Mouse (Mus musculus): ENCODE data around the gene Emc9. TPM values are rescaled to one million over a fixed set of nuclear protein-coding genes. Genes with fewer than 3 reads are reported as not detected.

Gene Emc9
- total and polyA plus RNA-seq, 3 experiments, result 24.5 to 59.2 (median 38.4) TPM

GRCm38 (mm10) chr14:55560202-55561073, 24.7 kb downstream of the Emc9 start, which contains the start of gene A730061H03Rik:
Gene A730061H03Rik, minus strand, starts transcription at chr14:55560406.
- peak; percentile 99 for DNase-seq

- peak; percentile 94 for DNase-seq
Observed at GRCm38 (mm10) chr14:55559799-55560201, 25.3 kb downstream of the Emc9 start, which contains the start of gene Dcaf11. Gene Dcaf11, plus strand, starts transcription at chr14:55560006.

GRCm38 (mm10) chr14:55558740-55559448, 26.2 kb downstream of the Emc9 start:
- DNase-seq, result no peak

GRCm38 (mm10) chr14:55557587-55557986, 27.5 kb downstream of the Emc9 start:
- DNase-seq, result no peak

GRCm38 (mm10) chr14:55557003-55557402, 28.1 kb downstream of the Emc9 start:
- DNase-seq, result peak; percentile 77

GRCm38 (mm10) chr14:55555788-55556187, 29.3 kb downstream of the Emc9 start:
- DNase-seq, result no peak

GRCm38 (mm10) chr14:55554635-55555034, 30.5 kb downstream of the Emc9 start:
- DNase-seq, result no peak

GRCm38 (mm10) chr14:55551794-55552193, 33.3 kb downstream of the Emc9 start:
- no peak for DNase-seq

- DNase-seq, result no peak
Observed at GRCm38 (mm10) chr14:55551347-55551746, 33.8 kb downstream of the Emc9 start.

GRCm38 (mm10) chr14:55550191-55550590, 34.9 kb downstream of the Emc9 start:
- no peak for DNase-seq

GRCm38 (mm10) chr14:55544334-55544733, 40.8 kb downstream of the Emc9 start:
- DNase-seq, result no peak

GRCm38 (mm10) chr14:55542268-55542667, 42.8 kb downstream of the Emc9 start:
- DNase-seq, result no peak

GRCm38 (mm10) chr14:55540787-55541321, 44.2 kb downstream of the Emc9 start:
- peak; percentile 84 for DNase-seq

GRCm38 (mm10) chr14:55540067-55540786, 44.9 kb downstream of the Emc9 start, which contains the start of gene Pck2:
Gene Pck2, plus strand, starts transcription at chr14:55540266.
- peak; percentile 96 for DNase-seq

GRCm38 (mm10) chr14:55536116-55536745, 48.9 kb downstream of the Emc9 start:
- DNase-seq, result peak; percentile 50

Other genes with a start within 250 kb of the Emc9 start
Only the 30 nearest of the 31 such genes appear.
- 100 to 1,000 TPM in 1 of 2 experiments, 10 to 100 TPM in 1; 80.6 to 110 TPM for gene Dhrs4, start 106.5 kb downstream of the Emc9 start, total RNA-seq (2021)
- gene Dhrs4, start 106.5 kb downstream of the Emc9 start, polyA plus RNA-seq (2012; rRNA removed), result 40.9 and 44.7 TPM in 2 replicates
- gene Carmil3, start 94.7 kb downstream of the Emc9 start, total RNA-seq (2021), result 1 to 10 TPM; 4.8 to 5.4 TPM
- gene Carmil3, start 94.7 kb downstream of the Emc9 start, polyA plus RNA-seq (2012; rRNA removed), result 11.0 and 14.8 TPM in 2 replicates
- not detected for gene Cpne6, start 74.9 kb downstream of the Emc9 start, total RNA-seq (2021)
- gene Cpne6, start 74.9 kb downstream of the Emc9 start, polyA plus RNA-seq (2012; rRNA removed), result 0.13 and 0.33 TPM in 2 replicates
- not detected for gene Nrl, start 60.3 kb downstream of the Emc9 start, total RNA-seq (2021)
- gene Nrl, start 60.3 kb downstream of the Emc9 start, polyA plus RNA-seq (2012; rRNA removed), result not detected in 2 replicates
- 10 to 100 TPM; 21.3 to 28.6 TPM for gene Pck2, start 45.0 kb downstream of the Emc9 start, total RNA-seq (2021)
- 47.7 and 50.9 TPM in 2 replicates for gene Pck2, start 45.0 kb downstream of the Emc9 start, polyA plus RNA-seq (2012; rRNA removed)
- 100 to 1,000 TPM; 102 to 157 TPM for gene Dcaf11, start 25.3 kb downstream of the Emc9 start, total RNA-seq (2021)
- 107 and 139 TPM in 2 replicates for gene Dcaf11, start 25.3 kb downstream of the Emc9 start, polyA plus RNA-seq (2012; rRNA removed)
- 1 to 10 TPM in 1 of 2 experiments, not detected in 1; 1.2 TPM for gene A730061H03Rik, start 24.9 kb downstream of the Emc9 start, total RNA-seq (2021)
- gene A730061H03Rik, start 24.9 kb downstream of the Emc9 start, polyA plus RNA-seq (2012; rRNA removed), result 3.8 and 4.2 TPM in 2 replicates
- gene Fitm1, start 9.7 kb downstream of the Emc9 start, total RNA-seq (2021), result 1 to 10 TPM in 1 of 2 experiments, under 1 TPM in 1; 0.41 to 1.5 TPM
- 3.8 and 5.6 TPM in 2 replicates for gene Fitm1, start 9.7 kb downstream of the Emc9 start, polyA plus RNA-seq (2012; rRNA removed)
- gene Psme1, start 7.2 kb downstream of the Emc9 start, total RNA-seq (2021), result 100 to 1,000 TPM; 207 to 360 TPM
- gene Psme1, start 7.2 kb downstream of the Emc9 start, polyA plus RNA-seq (2012; rRNA removed), result 87.3 and 96.4 TPM in 2 replicates
- 100 to 1,000 TPM; 329 to 332 TPM for gene Psme2, start 5.8 kb upstream of the Emc9 start, total RNA-seq (2021)
- 49.2 and 65.1 TPM in 2 replicates for gene Psme2, start 5.8 kb upstream of the Emc9 start, polyA plus RNA-seq (2012; rRNA removed)
- gene Rnf31, start 6.4 kb upstream of the Emc9 start, total RNA-seq (2021), result 10 to 100 TPM; 30.8 to 36.6 TPM
- 37.2 and 38.9 TPM in 2 replicates for gene Rnf31, start 6.4 kb upstream of the Emc9 start, polyA plus RNA-seq (2012; rRNA removed)
- 10 to 100 TPM; 18.0 to 23.6 TPM for gene Irf9, start 18.3 kb upstream of the Emc9 start, total RNA-seq (2021)
- 76.9 and 100 TPM in 2 replicates for gene Irf9, start 18.3 kb upstream of the Emc9 start, polyA plus RNA-seq (2012; rRNA removed)
- gene Rec8, start 32.7 kb upstream of the Emc9 start, total RNA-seq (2021), result 10 to 100 TPM in 1 of 2 experiments, 1 to 10 TPM in 1; 7.5 to 10.4 TPM
- 15.9 and 18.4 TPM in 2 replicates for gene Rec8, start 32.7 kb upstream of the Emc9 start, polyA plus RNA-seq (2012; rRNA removed)
- 100 to 1,000 TPM; 126 to 136 TPM for gene Ipo4, start 50.7 kb upstream of the Emc9 start, total RNA-seq (2021)
- 86.6 and 132 TPM in 2 replicates for gene Ipo4, start 50.7 kb upstream of the Emc9 start, polyA plus RNA-seq (2012; rRNA removed)
- 1 to 10 TPM in 1 of 2 experiments, not detected in 1; 3.9 TPM for gene Gm49378, start 52.6 kb upstream of the Emc9 start, total RNA-seq (2021)
- 30.0 and 40.2 TPM in 2 replicates for gene Gm49378, start 52.6 kb upstream of the Emc9 start, polyA plus RNA-seq (2012; rRNA removed)
- gene Tm9sf1, start 58.5 kb upstream of the Emc9 start, total RNA-seq (2021), result 10 to 100 TPM; 76.7 to 86.1 TPM
- 128 and 151 TPM in 2 replicates for gene Tm9sf1, start 58.5 kb upstream of the Emc9 start, polyA plus RNA-seq (2012; rRNA removed)
- 1 to 10 TPM; 1.2 to 1.5 TPM for gene Tssk4, start 64.9 kb upstream of the Emc9 start, total RNA-seq (2021)
- 0.52 and 0.59 TPM in 2 replicates for gene Tssk4, start 64.9 kb upstream of the Emc9 start, polyA plus RNA-seq (2012; rRNA removed)
- gene Mdp1, start 75.2 kb upstream of the Emc9 start, total RNA-seq (2021), result 10 to 100 TPM; 57.9 to 58.2 TPM
- 13.8 and 17.9 TPM in 2 replicates for gene Mdp1, start 75.2 kb upstream of the Emc9 start, polyA plus RNA-seq (2012; rRNA removed)
- 10 to 100 TPM; 23.1 to 28.5 TPM for gene Gmpr2, start 86.6 kb upstream of the Emc9 start, total RNA-seq (2021)
- gene Gmpr2, start 86.6 kb upstream of the Emc9 start, polyA plus RNA-seq (2012; rRNA removed), result 10.0 and 12.4 TPM in 2 replicates
- 100 to 1,000 TPM; 352 to 392 TPM for gene Nedd8, start 86.8 kb upstream of the Emc9 start, total RNA-seq (2021)
- gene Nedd8, start 86.8 kb upstream of the Emc9 start, polyA plus RNA-seq (2012; rRNA removed), result 214 and 281 TPM in 2 replicates
- gene Tinf2, start 96.5 kb upstream of the Emc9 start, total RNA-seq (2021), result 10 to 100 TPM; 29.6 to 35.8 TPM
- 10.2 and 11.9 TPM in 2 replicates for gene Tinf2, start 96.5 kb upstream of the Emc9 start, polyA plus RNA-seq (2012; rRNA removed)
- under 1 TPM; 0.23 to 0.45 TPM for gene Tgm1, start 128.6 kb upstream of the Emc9 start, total RNA-seq (2021)
- 0.27 and 0.28 TPM in 2 replicates for gene Tgm1, start 128.6 kb upstream of the Emc9 start, polyA plus RNA-seq (2012; rRNA removed)
- 10 to 100 TPM; 20.2 to 20.4 TPM for gene Rabggta, start 137.0 kb upstream of the Emc9 start, total RNA-seq (2021)
- 39.5 and 44.7 TPM in 2 replicates for gene Rabggta, start 137.0 kb upstream of the Emc9 start, polyA plus RNA-seq (2012; rRNA removed)
- 10 to 100 TPM; 70.7 to 93.5 TPM for gene Dhrs1, start 160.4 kb upstream of the Emc9 start, total RNA-seq (2021)
- 49.6 and 68.1 TPM in 2 replicates for gene Dhrs1, start 160.4 kb upstream of the Emc9 start, polyA plus RNA-seq (2012; rRNA removed)
- 10 to 100 TPM; 17.6 to 17.7 TPM for gene Nop9, start 160.4 kb upstream of the Emc9 start, total RNA-seq (2021)
- 9.2 and 9.9 TPM in 2 replicates for gene Nop9, start 160.4 kb upstream of the Emc9 start, polyA plus RNA-seq (2012; rRNA removed)
- gene Cideb, start 173.2 kb upstream of the Emc9 start, total RNA-seq (2021), result 1 to 10 TPM; 1.2 to 1.7 TPM
- gene Cideb, start 173.2 kb upstream of the Emc9 start, polyA plus RNA-seq (2012; rRNA removed), result 0.70 and 0.74 TPM in 2 replicates
- gene Ltb4r2, start 176.1 kb upstream of the Emc9 start, total RNA-seq (2021), result under 1 TPM in 1 of 2 experiments, not detected in 1; 0.14 TPM
- 0.39 TPM in 1 of 2 replicates, not detected in the other for gene Ltb4r2, start 176.1 kb upstream of the Emc9 start, polyA plus RNA-seq (2012; rRNA removed)
- gene Ltb4r1, start 180.7 kb upstream of the Emc9 start, total RNA-seq (2021), result under 1 TPM in 1 of 2 experiments, not detected in 1; 0.76 TPM
- gene Ltb4r1, start 180.7 kb upstream of the Emc9 start, polyA plus RNA-seq (2012; rRNA removed), result 1.4 and 1.7 TPM in 2 replicates
- gene Adcy4, start 198.8 kb upstream of the Emc9 start, total RNA-seq (2021), result 10 to 100 TPM in 1 of 2 experiments, 1 to 10 TPM in 1; 9.8 to 12.5 TPM
- 17.1 and 21.0 TPM in 2 replicates for gene Adcy4, start 198.8 kb upstream of the Emc9 start, polyA plus RNA-seq (2012; rRNA removed)
- 1 to 10 TPM; 3.3 to 3.7 TPM for gene Ripk3, start 203.6 kb upstream of the Emc9 start, total RNA-seq (2021)
- 6.2 and 6.4 TPM in 2 replicates for gene Ripk3, start 203.6 kb upstream of the Emc9 start, polyA plus RNA-seq (2012; rRNA removed)